Mouse (Mus musculus) heart, embryonic 11.5 days (tissue): ENCODE measurements at regions not wholly inside any gene's neighbourhood (a gene's known extent, or its start where the extent isn't known, plus 50 kb on each side); places are given as distances from the start of the nearest gene placed in this dataset.

ENCODE experiments used
- ATAC-seq: fragments of 200-750 bp; cut with Nextera tagmentation; replicated peaks from 2 replicates; pipeline ENCODE4 v1.8.0; 2017; ENCODE audit warnings: moderate library complexity; ENCODE audit not compliant: insufficient number of reproducible peaks, low FRiP score, low TSS enrichment
- H3K27ac ChIP-seq: fragments of 300-500 bp; sonication (generic); 2 replicates; pipeline ENCODE4 v1.5.1; 2014; ENCODE audit warnings: mild to moderate bottlenecking, low read depth, low read length
- H3K27me3 ChIP-seq: fragments of 300-500 bp; sonication (generic); 2 replicates; pipeline ENCODE4 v1.6.1; 2014; ENCODE audit warnings: mild to moderate bottlenecking, low read length, mixed read lengths; ENCODE audit not compliant: control insufficient read depth, insufficient read depth
- H3K36me3 ChIP-seq: fragments of 300-500 bp; sonication (generic); 2 replicates; pipeline ENCODE4 v1.6.1; 2014; ENCODE audit warnings: mild to moderate bottlenecking, low read length, moderate library complexity, mixed read lengths; ENCODE audit not compliant: control insufficient read depth, insufficient read depth
- H3K4me1 ChIP-seq: fragments of 300-500 bp; sonication (generic); 2 replicates; pipeline ENCODE4 v1.6.1; 2014; ENCODE audit warnings: low read length; ENCODE audit not compliant: control insufficient read depth, insufficient read depth
- H3K4me2 ChIP-seq: fragments of 300-500 bp; sonication (generic); 2 replicates; pipeline ENCODE4 v1.6.1; 2014; ENCODE audit warnings: mild to moderate bottlenecking, moderate library complexity
- H3K4me3 ChIP-seq: fragments of 300-500 bp; sonication (generic); 2 replicates; pipeline ENCODE4 v1.5.1; 2014; ENCODE audit warnings: low read depth, low read length
- H3K9ac ChIP-seq: fragments of 300-500 bp; sonication (generic); 2 replicates; pipeline ENCODE4 v1.6.1; 2014; ENCODE audit warnings: mild to moderate bottlenecking, low read depth, low read length, moderate library complexity
- H3K9me3 ChIP-seq: fragments of 300-500 bp; sonication (generic); replicated peaks from 2 replicates; pipeline ENCODE4 v1.6.1; 2016; ENCODE audit warnings: low read length; ENCODE audit not compliant: control insufficient read depth
- WGBS: fragments of 180-500 bp; shearing (Covaris S2); extraction: QIAGEN DNeasy Blood & Tissue Kit; methylation state at CpG from one replicate; pipeline ENCODE4 v1.1.7; 2014; ENCODE audit not compliant: insufficient replicate concordance; 5-methylcytosine and 5-hydroxymethylcytosine counted together

DNA sequence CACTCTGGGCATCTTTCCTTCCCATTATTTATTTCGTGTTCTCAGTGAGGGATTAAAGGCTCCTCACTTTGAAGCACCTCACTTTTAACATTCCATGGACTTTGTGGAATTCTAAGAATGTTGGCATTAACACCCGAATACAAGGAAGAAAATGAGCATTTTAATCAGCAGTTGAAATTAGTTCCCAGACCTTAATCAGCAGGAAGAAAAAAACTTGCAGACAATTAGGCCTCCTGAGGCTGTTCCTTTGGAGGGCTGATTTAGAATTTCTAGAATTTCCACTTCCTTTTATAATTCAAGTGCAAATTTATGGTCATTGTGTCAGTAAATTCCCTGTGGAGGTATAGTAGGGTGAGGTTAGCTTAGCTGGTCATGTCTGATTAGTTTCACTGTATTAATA is 407.6 kb downstream of the Dync2h1 start:
- Histone ChIP-seq H3K9ac (no peak overlapping the region), H3K9me3 (no peaks in the 10 kb centered on the region), H3K27ac (no peak overlapping the region), H3K27me3 (no peaks in the 10 kb centered on the region), H3K4me3 (no peak overlapping the region), H3K4me2 (no peak overlapping the region), H3K36me3 (no peaks in the 10 kb centered on the region), H3K4me1 (no peaks in the 10 kb centered on the region)
- no peak for ATAC-seq
- WGBS, result 47% methylated on average over 2 of the region's 2 CpGs

DNA sequence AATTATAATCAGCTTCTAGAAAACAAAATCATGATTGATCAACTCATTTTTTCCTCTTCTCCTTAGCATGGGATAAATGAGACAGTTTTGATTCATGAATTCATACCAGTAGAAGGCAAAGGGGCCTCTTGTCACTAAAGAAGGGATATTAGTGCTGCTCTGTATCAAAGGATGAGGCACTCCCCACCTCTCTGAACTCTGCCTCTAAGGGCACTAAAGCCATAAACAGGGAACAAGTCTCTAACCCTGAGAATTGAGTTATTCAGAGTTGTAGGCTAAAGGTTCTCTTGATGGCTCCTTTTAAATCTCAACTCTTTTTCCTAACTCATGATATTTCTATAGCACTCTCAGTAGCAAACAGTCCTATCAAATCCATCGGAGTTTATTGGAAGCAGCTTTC is 442.8 kb downstream of the Dync2h1 start:
- Histone ChIP-seq H3K4me1 (no peaks in the 10 kb centered on the region), H3K4me2 (no peak overlapping the region), H3K9me3 (no peaks in the 10 kb centered on the region), H3K36me3 (no peaks in the 10 kb centered on the region), H3K27me3 (no peaks in the 10 kb centered on the region), H3K27ac (no peak overlapping the region), H3K9ac (no peak overlapping the region), H3K4me3 (no peak overlapping the region)
- no peak for ATAC-seq
- 85% methylated on average over 1 of the region's 1 CpGs for WGBS

DNA sequence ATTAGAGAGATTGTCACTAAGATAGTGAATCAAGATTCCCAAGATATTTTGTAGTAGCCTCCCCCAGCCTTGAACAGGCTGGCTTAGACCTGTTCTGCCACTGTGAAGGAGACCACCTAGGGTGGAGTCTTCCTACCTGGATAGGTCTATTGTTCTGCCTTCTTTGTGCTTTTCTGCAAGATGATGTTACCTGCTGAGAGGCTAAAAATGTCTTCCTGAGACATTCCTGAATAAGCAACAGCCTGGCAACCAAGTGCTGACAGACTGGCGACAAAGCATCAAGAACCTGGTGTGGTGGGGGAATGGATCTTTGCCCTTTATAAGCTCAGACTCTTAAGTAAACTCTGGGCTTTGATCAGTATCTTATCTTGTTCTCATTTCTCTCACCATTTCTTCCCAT is 447.8 kb downstream of the Dync2h1 start:
- Histone ChIP-seq H3K4me3 (no peak overlapping the region), H3K9me3 (no peaks in the 10 kb centered on the region), H3K27ac (no peak overlapping the region), H3K9ac (no peak overlapping the region), H3K4me2 (no peak overlapping the region), H3K4me1 (no peaks in the 10 kb centered on the region), H3K27me3 (no peaks in the 10 kb centered on the region), H3K36me3 (no peaks in the 10 kb centered on the region)
- no peak for ATAC-seq
- 74% methylated on average over 1 of the region's 1 CpGs for WGBS

DNA sequence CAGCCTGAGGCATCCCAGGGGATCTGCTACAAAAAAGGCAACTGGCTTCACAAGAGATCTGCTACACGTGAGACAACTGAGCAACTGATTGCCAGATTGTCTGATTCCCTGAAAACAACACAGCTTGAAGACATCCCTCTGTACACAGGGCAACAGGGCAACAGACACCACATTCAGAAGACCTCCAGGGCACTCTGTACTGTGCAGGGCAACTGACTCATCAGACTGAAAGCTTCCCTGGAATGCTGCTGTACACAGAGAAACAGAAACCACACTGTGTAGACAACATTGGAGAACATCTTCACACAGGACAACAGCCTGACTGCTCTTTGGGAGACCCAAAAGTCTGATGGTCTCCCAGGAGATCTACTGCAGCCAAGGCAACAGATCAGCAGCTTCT is 456.8 kb upstream of the Ddi1 start:
- Histone ChIP-seq H3K4me3 (no peak overlapping the region), H3K4me1 (no peaks in the 10 kb centered on the region), H3K27me3 (no peaks in the 10 kb centered on the region), H3K27ac (no peak overlapping the region), H3K36me3 (no peaks in the 10 kb centered on the region), H3K9me3 (no peaks in the 10 kb centered on the region), H3K4me2 (no peak overlapping the region), H3K9ac (no peak overlapping the region)
- 39% methylated on average over 1 of the region's 1 CpGs for WGBS
- no peak for ATAC-seq

- Histone ChIP-seq H3K4me1 (no peaks in the 10 kb centered on the region), H3K27ac (no peak overlapping the region), H3K4me2 (no peak overlapping the region), H3K9ac (no peak overlapping the region), H3K4me3 (no peak overlapping the region), H3K27me3 (no peaks in the 10 kb centered on the region), H3K36me3 (no peaks in the 10 kb centered on the region), H3K9me3 (no peaks in the 10 kb centered on the region)
- ATAC-seq, result no peak
- WGBS, result 75% methylated on average over 3 of the region's 3 CpGs
Observed at GRCm38 (mm10) chr9:6677225-6677718, 407.6 kb upstream of the Ddi1 start.

- H3K4me2 ChIP-seq, result peak overlapping the region; percentile 20; the same call in 1 of the 2 replicates
- no peaks in the 10 kb centered on the region for H3K27me3 ChIP-seq
- H3K4me1 ChIP-seq, result no peaks in the 10 kb centered on the region
- H3K9ac ChIP-seq, result no peak overlapping the region
- no peak overlapping the region for H3K27ac ChIP-seq
- H3K4me3 ChIP-seq, result no peak overlapping the region
- no peaks in the 10 kb centered on the region for H3K9me3 ChIP-seq
- 36% methylated on average over 14 of the region's 14 CpGs for WGBS
- no peaks in the 10 kb centered on the region for H3K36me3 ChIP-seq
- no peak; the same call in 1 of the 2 replicates for ATAC-seq
Observed at GRCm38 (mm10) chr9:6668001-6668969, 398.6 kb upstream of the Ddi1 start.

DNA sequence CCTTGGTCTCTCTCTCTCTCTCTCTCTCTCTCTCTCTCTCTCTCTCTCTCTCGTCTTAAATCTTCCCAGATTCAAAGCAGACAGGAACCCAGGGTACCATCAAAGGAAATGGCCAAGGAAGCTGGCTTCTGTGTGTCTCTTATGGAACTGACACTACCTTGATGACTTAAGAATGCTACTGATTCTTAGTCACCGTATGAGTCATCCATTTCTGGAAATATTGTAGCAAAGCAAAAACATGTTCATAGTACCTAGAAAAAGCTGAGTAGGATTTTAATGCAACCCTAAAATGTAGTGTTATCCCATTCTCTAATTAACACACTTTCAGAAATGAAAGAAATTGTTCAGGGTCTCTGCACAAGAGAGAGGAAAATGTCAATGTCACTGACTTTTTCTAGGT is 396.0 kb upstream of the Ddi1 start:
- Histone ChIP-seq H3K9me3 (no peaks in the 10 kb centered on the region), H3K4me1 (no peaks in the 10 kb centered on the region), H3K9ac (no peak overlapping the region), H3K4me3 (no peak overlapping the region), H3K4me2 (no peak overlapping the region), H3K27ac (no peak overlapping the region), H3K36me3 (no peaks in the 10 kb centered on the region), H3K27me3 (no peaks in the 10 kb centered on the region)
- ATAC-seq, result no peak
- 72% methylated on average over 2 of the region's 2 CpGs for WGBS

- no peaks in the 10 kb centered on the region for H3K27me3 ChIP-seq
- ATAC-seq, result peak; percentile 61; the same call in 1 of the 2 replicates
- H3K4me2 ChIP-seq, result no peak overlapping the region
- H3K27ac ChIP-seq, result no peak overlapping the region
- H3K9ac ChIP-seq, result no peak overlapping the region
- H3K9me3 ChIP-seq, result no peaks in the 10 kb centered on the region
- no peaks in the 10 kb centered on the region for H3K36me3 ChIP-seq
- no peak overlapping the region for H3K4me3 ChIP-seq
- no peaks in the 10 kb centered on the region for H3K4me1 ChIP-seq
- 51% methylated on average over 4 of the region's 4 CpGs for WGBS
Observed at GRCm38 (mm10) chr9:6652267-6652994, 382.8 kb upstream of the Ddi1 start.
